Mouse (Mus musculus): ENCODE results near the gene Prkca.

Gene Prkca

GRCm38 (mm10) chr11:108343789-108344462 is at the start of gene Prkca:
TSS of gene Prkca (minus strand) at chr11:108343928.
- DNase-seq: peak; percentile 98

GRCm38 (mm10) chr11:108385666-108386024 is 41.9 kb upstream of the Prkca start:
- DNase-seq: no peak

- DNase-seq: no peak
Observed at GRCm38 (mm10) chr11:108384920-108385665, 41.4 kb upstream of the Prkca start.

- no peak for DNase-seq
Observed at GRCm38 (mm10) chr11:108382664-108383063, 38.9 kb upstream of the Prkca start.

GRCm38 (mm10) chr11:108378363-108378751 is 34.6 kb upstream of the Prkca start:
- DNase-seq: no peak

GRCm38 (mm10) chr11:108377680-108378362 is 34.1 kb upstream of the Prkca start:
- peak; percentile 88 to 89 for DNase-seq

- DNase-seq: no peak
Observed at GRCm38 (mm10) chr11:108376815-108377214, 33.1 kb upstream of the Prkca start.

- DNase-seq: no peak
Observed at GRCm38 (mm10) chr11:108367046-108367445, 23.3 kb upstream of the Prkca start.

GRCm38 (mm10) chr11:108365600-108365999 is 21.9 kb upstream of the Prkca start:
- no peak for DNase-seq

- no peak for DNase-seq
Observed at GRCm38 (mm10) chr11:108364945-108365589, 21.3 kb upstream of the Prkca start.

GRCm38 (mm10) chr11:108363991-108364390 is 20.3 kb upstream of the Prkca start:
- no peak for DNase-seq

- no peak for DNase-seq
Observed at GRCm38 (mm10) chr11:108362965-108363364, 19.2 kb upstream of the Prkca start.

- DNase-seq: no peak
Observed at GRCm38 (mm10) chr11:108360983-108361382, 17.3 kb upstream of the Prkca start.

GRCm38 (mm10) chr11:108358911-108359310 is 15.2 kb upstream of the Prkca start:
- DNase-seq: no peak

GRCm38 (mm10) chr11:108356020-108356419 is 12.3 kb upstream of the Prkca start:
- DNase-seq: no peak

- no peak for DNase-seq
Observed at GRCm38 (mm10) chr11:108352842-108353388, 9.2 kb upstream of the Prkca start.

- no peak for DNase-seq
Observed at GRCm38 (mm10) chr11:108350799-108351198, 7.1 kb upstream of the Prkca start.

GRCm38 (mm10) chr11:108345321-108345720 is 1.6 kb upstream of the Prkca start:
- peak in 1 of 2 experiments; percentile 12 for DNase-seq

GRCm38 (mm10) chr11:108344759-108345158 is 1.0 kb upstream of the Prkca start:
- DNase-seq: no peak

- DNase-seq: peak; percentile 57 to 68
Observed at GRCm38 (mm10) chr11:108342781-108343768, 653 bp downstream of the Prkca start, which contains the start of gene Apoh. TSS of gene Apoh (plus strand) at chr11:108343354.

GRCm38 (mm10) chr11:108341783-108342182 is 1.9 kb downstream of the Prkca start:
- DNase-seq: no peak

GRCm38 (mm10) chr11:108340293-108340692 is 3.4 kb downstream of the Prkca start:
- DNase-seq: no peak

Data from cerebellum, postnatal 10 days (tissue).